Mouse (Mus musculus) left cerebral cortex, postnatal 36 days (tissue): Measurements from ENCODE around the gene Bicral. TPM values are rescaled to one million over a fixed set of nuclear protein-coding genes. Genes with fewer than 3 reads are reported as not detected.

ENCODE experiments used
- DNase-seq, 2 experiments: peaks; one replicate each; pipeline ENCODE4 v3.0.0; 2021 to 2022; ENCODE audit warnings: low spot score in 2 of 2, mixed read lengths in 1 of 2
- intact Hi-C: fragments of 180-260 bp; cut with DNase I; formaldehyde crosslinking; loops from one replicate; pipeline ENCODE4 v1.15.1; 2025
- total RNA-seq, 2 experiments: library from RNA; stranded (reverse); gene quantifications; 2 replicates each; pipeline ENCODE4 v1.2.3; 2021

Gene Bicral
- total RNA-seq, 2 experiments from 2014 or later, result 52.7 to 58.5 TPM

- intact Hi-C loops, result no loop called here
- no peak for DNase-seq
Measured at GRCm38 (mm10) chr17:46877061-46877460, 18.8 kb upstream of the Bicral start.

GRCm38 (mm10) chr17:46876371-46876950, 18.2 kb upstream of the Bicral start:
- intact Hi-C loops, result no loop called here
- DNase-seq, result no peak

DNA sequence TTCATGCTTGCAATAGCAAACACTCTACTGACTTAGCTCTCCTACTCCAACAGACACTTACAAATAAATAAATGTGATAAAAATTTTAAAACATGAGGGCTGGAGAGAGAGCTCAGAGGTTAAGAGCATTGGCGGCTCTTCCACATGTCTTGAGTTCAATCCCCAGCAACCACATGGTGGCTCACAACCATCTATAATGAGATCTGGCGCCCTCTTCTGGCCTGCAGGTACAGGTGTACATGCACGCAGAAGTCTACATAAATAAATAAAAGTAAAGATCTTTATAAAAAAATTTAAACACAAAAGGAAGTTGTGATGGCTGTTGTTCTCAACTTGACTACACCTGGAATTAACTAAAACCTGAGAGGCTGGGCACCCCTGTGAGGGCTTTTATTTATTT, 17.3 kb upstream of the Bicral start:
- intact Hi-C loops, result no loop called here
- DNase-seq, result no peak

DNA sequence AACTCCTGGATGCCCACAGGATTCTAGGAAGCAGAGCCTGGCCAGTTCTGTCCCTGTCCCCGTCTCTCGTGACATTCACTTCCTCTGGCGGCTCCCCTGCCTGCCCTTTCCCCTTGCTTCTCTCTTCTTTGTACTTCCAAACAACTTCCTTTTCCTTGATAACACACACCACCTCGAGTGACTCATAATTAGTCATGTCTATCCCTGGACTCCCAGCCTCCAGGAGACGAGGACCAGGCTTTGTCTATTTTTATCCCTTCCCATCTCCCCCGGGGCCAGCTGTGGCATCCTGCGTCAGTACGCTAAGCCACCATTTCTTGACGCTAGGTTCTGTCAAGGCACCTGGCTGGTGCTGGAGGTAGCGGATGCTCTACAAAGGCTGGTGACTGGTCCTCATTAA, 15.9 kb upstream of the Bicral start:
- intact Hi-C loops, result no loop called here
- peak in 1 of 2 experiments; percentile 30 for DNase-seq

- DNase-seq, result no peak
- intact Hi-C loops, result no loop called here
Measured at GRCm38 (mm10) chr17:46872806-46873205, 14.5 kb upstream of the Bicral start.

DNA sequence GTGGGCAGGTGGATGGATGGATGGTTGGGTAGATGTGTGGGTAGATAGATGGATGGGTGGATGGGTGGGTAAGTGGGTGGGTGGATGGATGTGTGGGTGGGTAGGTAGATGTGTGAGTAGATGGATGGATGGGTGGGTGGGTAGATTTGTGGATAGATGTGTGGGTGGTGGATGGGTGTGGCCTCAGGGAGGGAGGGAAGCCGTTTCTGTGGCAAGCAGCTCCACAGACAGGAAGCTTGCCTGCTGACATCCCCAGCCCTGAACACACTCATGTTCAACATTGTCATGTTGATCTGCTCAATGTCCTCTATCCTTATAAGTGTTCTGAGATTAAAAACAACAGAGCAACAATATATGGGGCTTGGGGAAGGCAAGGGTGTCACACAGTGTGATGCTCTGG, 12.6 kb upstream of the Bicral start:
- intact Hi-C loops, result no loop called here
- DNase-seq, result no peak

- intact Hi-C loops, result no loop called here
- no peak for DNase-seq
Measured at GRCm38 (mm10) chr17:46870204-46870798, 12.0 kb upstream of the Bicral start.

GRCm38 (mm10) chr17:46866836-46867235, 8.6 kb upstream of the Bicral start:
- intact Hi-C loops, result no loop called here
- DNase-seq, result no peak

GRCm38 (mm10) chr17:46864566-46865195, 6.4 kb upstream of the Bicral start:
- no peak for DNase-seq
- intact Hi-C loops, result no loop called here

- intact Hi-C loops, result no loop called here
- DNase-seq, result no peak
Measured at GRCm38 (mm10) chr17:46860120-46860519, 1.8 kb upstream of the Bicral start.

GRCm38 (mm10) chr17:46858749-46859444, 615 bp upstream of the Bicral start:
- DNase-seq, result no peak
- intact Hi-C loops, result loop anchor here (5.0 kb wide), 1 partner anchor 77 kb away; the partner anchor contains the start of gene Rpl7l1

DNA sequence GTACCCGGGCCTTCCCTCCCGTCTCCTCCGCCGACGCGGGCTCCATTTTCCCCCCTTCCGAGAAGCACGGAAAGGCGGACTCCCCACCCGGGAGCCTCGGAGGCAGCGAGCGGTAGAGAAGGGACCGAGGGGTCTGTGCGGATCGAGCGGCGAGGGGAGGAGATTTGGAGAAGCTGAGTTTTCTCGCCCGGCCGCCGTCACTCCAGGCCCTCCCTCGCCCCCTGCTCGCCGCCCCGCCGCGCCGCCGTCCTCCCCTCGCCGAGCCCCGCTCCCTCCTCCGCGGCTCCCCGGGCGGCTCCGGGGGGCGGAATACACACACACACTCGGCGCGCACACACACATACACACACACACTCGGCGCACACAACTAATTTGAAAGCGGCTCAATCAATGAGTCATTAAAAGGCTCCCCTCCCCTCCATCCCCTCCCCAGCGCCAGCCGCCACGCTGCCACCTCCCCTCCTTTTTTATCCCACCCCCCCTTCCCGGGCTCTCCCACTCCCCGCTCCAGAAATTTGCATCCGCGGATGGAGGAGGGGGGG, 850 bp downstream of the Bicral start:
- DNase-seq, result peak; percentile 81 to 85
- intact Hi-C loops, result loop anchor here (1.0 to 5.0 kb wide), 2 partner anchors 33 to 75 kb away; partner anchors contain the start of genes Rpl7l1 and Tbcc

GRCm38 (mm10) chr17:46856471-46857360, 1.6 kb downstream of the Bicral start:
- intact Hi-C loops, result loop anchor here (1.0 to 5.0 kb wide), 2 partner anchors 34 to 74 kb away; partner anchors contain the start of genes Rpl7l1 and Tbcc
- peak; percentile 80 to 84 for DNase-seq

GRCm38 (mm10) chr17:46856107-46856388, 2.2 kb downstream of the Bicral start:
- intact Hi-C loops, result loop anchor here (5.0 kb wide), 1 partner anchor 74 kb away; the partner anchor contains the start of gene Rpl7l1
- no peak for DNase-seq

DNA sequence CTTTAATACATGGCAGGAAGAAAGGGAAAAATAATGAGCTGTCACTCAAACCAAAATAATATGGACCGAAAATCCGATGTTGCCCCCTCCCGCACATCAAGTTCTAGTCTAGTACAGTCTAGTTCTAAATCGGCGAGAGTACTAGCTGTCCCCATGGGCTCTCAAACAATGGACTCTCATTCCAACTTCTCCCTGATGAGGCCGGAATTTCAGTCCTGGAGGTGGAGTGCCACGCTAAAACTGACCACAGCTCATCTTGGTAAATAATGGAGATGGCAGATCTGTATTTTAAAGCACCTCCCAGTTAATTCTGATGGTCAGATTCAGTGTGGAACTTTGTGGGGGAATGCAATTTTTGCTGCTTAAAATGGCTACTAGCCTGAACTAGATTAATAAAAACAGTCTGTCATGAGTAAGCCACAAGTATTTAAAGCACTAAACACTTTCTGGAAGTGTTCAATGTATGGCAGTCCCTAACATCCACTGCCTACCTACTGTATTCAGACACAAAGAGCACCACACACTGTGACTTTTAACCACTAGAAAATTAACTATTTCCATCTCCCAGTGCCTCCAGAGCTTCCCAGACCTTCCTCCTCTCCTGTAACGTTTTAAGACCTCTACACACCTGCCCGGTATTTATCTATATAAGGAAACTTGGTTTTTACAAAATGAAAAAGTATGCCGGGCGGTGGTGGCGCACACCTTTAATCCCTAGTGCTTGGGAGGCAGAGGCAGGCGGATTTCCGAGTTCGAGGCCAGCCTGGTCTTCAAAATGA, 2.8 kb downstream of the Bicral start:
- intact Hi-C loops, result loop anchor here (5.0 kb wide), 1 partner anchor 73 kb away; the partner anchor contains the start of gene Rpl7l1
- no peak for DNase-seq

- intact Hi-C loops, result loop anchor here (5.0 kb wide), 1 partner anchor 72 kb away; the partner anchor contains the start of gene Rpl7l1
- no peak for DNase-seq
Measured at GRCm38 (mm10) chr17:46854640-46855110, 3.6 kb downstream of the Bicral start.

- DNase-seq, result no peak
- intact Hi-C loops, result no loop called here
Measured at GRCm38 (mm10) chr17:46854096-46854495, 4.2 kb downstream of the Bicral start.

- intact Hi-C loops, result no loop called here
- DNase-seq, result no peak
Measured at GRCm38 (mm10) chr17:46853281-46853680, 5.0 kb downstream of the Bicral start.
